Mouse (Mus musculus) Patski (cell line): ENCODE measurements around the gene Kcnj11. TPM values are rescaled to one million over a fixed set of nuclear protein-coding genes. Genes with fewer than 3 reads are reported as not detected.
A peak's percentile ranks its signal among the peaks of the same experiment; 100 is the strongest.

Experiments
- ATAC-seq: fragments of 100-300 bp; one replicate; pipeline ENCODE4 v1.8.0; 2021
- CTCF ChIA-PET: fragments of 350-600 bp; sonication (Branson Sonifier 250); formaldehyde crosslinking; loops from one replicate; lab custom pipeline; 2022; ENCODE audit warnings: inconsistent platforms; lab: Charles Lee
- POLR2A ChIA-PET: fragments of 350-600 bp; sonication (Branson Sonifier 250); formaldehyde crosslinking; loops from one replicate; lab custom pipeline; 2022; ENCODE audit warnings: antibody characterized with exemption, inconsistent platforms; lab: Charles Lee
- DNase-seq: peaks from one replicate; pipeline ENCODE4 v3.0.0-alpha.2; 2011; ENCODE audit warnings: low read depth, low spot score
- H3K27me3 ChIP-seq: fragments of 371-371 bp; one replicate; pipeline ENCODE4 v1.5.1; 2021
- CTCF ChIP-seq: fragments of 100-300 bp; IDR thresholded peaks from one replicate; pipeline ENCODE4 v1.5.1; 2021
- in situ Hi-C: fragments of 300-500 bp; cut with MboI; formaldehyde crosslinking; loops from 3 replicates; pipeline ENCODE4 v1.11.1; 2018; ENCODE audit warnings: low pct_unique_long_range_greater_than_20kb, mixed read lengths
- polyA plus RNA-seq: library from polyadenylated mRNA; unstranded; gene quantifications from one replicate; pipeline ENCODE4 v1.2.3, GENCODE M21; 2021

Kcnj11 gene
- 0.06 TPM for polyA plus RNA-seq

DNA sequence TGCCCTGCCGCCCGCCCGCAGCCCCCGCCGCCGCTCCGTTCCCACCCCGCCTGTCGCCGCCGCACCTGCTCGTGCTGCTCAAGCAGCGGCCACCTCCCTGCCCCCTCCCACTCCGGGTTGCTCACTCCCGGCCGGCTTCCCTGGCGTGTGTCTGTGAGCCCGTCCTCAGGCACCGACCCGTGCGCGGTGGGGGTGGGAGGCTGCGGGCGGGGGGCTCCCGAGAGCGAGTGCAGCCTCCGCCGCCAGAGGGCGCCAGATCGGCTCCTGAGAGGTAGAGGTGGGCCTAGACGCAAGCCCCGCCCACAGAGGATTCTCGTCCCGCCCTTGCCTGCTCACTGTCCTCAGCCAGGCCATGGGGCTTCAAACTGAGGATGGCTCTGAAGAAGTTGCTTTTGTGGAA is at the start of gene Kcnj11:
Gene Kcnj11, minus strand, starts transcription at position 202 of the 400 bp plus-strand sequence.
- CTCF ChIA-PET: no interaction called here
- H3K27me3 ChIP-seq: peaks cover 13% of the 10 kb centered on the region
- in situ Hi-C loops: loop anchor here (5.0 kb wide), 2 partner anchors 77 to 102 kb away; no protein-coding TSS in a partner anchor
- peak; percentile 36 for ATAC-seq
- DNase-seq: no peak
- no peak for TF ChIP-seq CTCF
- POLR2A ChIA-PET: no interaction called here

DNA sequence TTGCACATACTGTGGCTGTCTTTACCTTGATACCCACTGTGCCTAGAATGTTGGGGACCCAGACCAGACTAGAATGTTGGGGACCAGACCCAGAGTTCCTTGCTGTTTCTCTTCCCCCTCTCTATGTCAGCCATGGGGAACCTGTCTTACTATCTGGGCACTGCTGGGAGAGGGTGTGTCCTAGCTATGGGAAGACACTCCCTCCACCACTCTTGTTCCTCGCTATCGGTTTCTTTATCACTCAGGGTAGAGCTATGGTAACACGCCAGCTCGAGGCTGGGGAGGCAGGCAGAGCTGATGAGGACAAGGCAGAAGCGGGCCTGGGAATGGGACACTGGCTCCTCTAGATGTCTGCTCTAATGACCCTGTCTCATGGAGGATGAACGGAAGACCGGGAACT is 46.9 kb upstream of the Kcnj11 start:
- ATAC-seq: no peak
- no peak for TF ChIP-seq CTCF
- in situ Hi-C loops: no loop called here
- DNase-seq: no peak
- POLR2A ChIA-PET: no interaction called here
- no peaks in the 10 kb centered on the region for H3K27me3 ChIP-seq
- CTCF ChIA-PET: no interaction called here

DNA sequence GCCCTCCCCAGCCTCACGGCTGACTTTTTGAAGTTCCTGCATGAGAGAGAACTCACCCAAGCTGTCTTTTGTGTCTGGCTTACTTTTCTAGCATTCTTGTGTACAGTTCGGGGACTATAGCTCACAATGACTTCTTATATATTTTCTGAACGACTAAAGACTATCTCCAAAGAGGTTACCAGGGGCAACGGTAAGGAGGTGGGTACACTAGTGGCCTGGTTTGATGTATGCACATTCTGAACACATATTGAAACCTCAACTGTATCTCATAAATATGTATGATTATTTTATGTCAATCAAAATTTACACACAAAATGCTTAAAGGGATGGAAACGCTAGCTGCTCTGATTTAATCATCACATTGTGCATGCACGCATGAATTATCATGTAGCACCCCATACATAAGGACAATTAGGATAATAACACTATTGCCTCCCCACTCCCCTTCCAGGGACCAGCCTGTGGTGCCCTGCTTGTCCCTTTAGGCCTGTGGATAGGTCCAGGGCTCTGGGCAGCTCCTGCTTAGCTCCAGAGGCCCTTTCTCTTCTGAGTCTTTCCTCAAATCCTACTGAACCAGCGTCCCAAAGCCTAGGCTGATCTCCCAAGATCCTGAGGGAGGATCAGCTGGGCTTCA is 46.2 kb upstream of the Kcnj11 start:
- in situ Hi-C loops: no loop called here
- H3K27me3 ChIP-seq: no peaks in the 10 kb centered on the region
- no peak for ATAC-seq
- no peak for TF ChIP-seq CTCF
- ChIA-PET POLR2A (no interaction called here), CTCF (no interaction called here)
- DNase-seq: no peak

DNA sequence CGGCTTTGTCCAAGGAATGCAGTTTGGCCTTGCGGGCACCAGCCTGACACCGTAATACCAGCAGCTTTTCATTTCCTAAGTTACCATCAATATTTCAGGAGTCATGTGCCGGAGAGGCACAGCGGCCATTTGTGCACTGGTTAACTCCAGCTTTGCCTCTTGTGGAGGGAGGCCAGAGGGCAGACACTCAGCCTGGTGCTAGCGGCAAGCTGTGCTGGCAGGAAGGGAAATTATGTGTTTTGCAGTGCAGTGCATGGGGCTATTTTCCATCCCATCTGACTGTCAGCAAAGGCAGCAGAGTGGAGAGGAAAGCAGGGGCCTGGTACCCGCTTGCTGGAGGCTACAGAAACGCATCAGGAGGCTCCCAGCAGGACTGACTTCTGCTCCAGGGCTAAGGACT is 43.5 kb upstream of the Kcnj11 start:
- TF ChIP-seq CTCF: no peak
- in situ Hi-C loops: no loop called here
- no peaks in the 10 kb centered on the region for H3K27me3 ChIP-seq
- no peak for DNase-seq
- ChIA-PET POLR2A (no interaction called here), CTCF (no interaction called here)
- no peak for ATAC-seq

DNA sequence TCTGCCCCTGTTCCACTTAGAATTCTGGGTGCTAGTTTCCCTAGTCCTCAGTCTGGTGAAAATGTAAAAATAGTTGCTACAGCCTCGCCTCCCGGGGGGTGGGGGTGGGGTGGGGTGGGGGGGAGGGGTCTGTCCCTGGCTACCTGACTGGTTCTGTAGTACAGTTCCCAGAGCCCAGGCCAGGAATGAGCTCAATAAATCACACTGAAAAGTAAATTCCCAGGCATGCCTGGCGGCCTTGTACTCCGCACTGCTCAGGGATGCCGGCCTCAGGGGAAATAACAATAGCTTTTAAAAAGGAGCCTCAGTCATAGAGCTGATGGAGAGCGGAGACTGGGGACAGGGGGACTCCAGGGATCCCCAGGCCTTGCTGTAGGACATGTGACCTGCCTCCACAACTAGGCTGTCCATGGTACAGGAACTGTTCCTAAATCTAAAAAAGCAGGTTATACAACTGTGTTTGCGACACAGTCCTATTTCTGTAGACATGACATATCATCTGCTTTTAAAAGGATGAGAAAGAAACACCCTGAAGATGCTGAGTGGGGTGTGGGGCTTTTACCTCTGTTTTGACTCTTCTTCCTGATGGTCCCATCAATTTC is 37.9 kb upstream of the Kcnj11 start:
- ChIA-PET CTCF (no interaction called here), POLR2A (no interaction called here)
- no peak for ATAC-seq
- no peak for TF ChIP-seq CTCF
- no peak for DNase-seq
- no peaks in the 10 kb centered on the region for H3K27me3 ChIP-seq
- in situ Hi-C loops: no loop called here

DNA sequence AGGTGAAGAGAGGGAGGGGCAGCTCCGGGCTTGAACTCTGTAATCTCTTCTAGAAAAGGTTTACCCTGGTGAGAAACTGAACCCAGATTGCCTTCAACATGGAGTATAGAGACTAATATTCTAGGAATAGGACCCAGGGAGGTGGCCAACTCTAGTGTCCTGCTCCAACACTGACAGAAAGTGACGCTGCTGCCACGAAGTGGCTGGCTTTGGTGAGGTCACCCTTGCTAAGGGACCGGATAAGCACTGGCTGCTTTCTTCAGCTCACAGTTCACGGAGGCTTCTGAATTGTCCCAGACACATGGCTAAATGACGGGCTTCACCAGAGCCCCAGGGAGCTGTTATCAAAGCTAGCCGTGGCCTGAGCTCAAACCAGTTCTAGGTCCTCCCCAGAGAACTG is 33.3 kb upstream of the Kcnj11 start:
- ATAC-seq: no peak
- CTCF ChIA-PET: no interaction called here
- POLR2A ChIA-PET: no interaction called here

DNA sequence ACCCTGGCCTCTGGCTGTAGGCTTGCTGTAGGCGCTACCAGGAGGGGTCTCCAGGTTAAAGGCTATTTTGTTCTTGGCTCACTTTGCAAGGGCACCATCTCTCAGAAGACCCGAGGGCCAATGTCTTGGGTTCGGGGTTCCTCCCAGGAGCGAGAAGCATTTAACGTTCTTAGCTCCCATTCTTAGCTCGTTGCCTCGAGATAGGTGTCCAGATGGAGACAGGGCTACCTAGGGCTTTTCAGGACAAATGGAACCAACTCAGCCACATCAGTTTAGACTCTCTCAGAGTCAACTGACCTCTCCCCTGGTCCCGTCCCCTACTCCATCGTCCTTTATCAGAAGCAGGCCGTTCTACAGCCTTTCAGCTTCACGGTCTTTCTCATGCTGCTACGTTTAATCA is 31.7 kb upstream of the Kcnj11 start:
- no peaks in the 10 kb centered on the region for H3K27me3 ChIP-seq
- ATAC-seq (no peak), DNase-seq (no peak)
- ChIA-PET CTCF (no interaction called here), POLR2A (no interaction called here)
- in situ Hi-C loops: no loop called here
- no peak for TF ChIP-seq CTCF

More for the DNA sequence above, 33.3 kb upstream of the Kcnj11 start:
- in situ Hi-C loops: no loop called here
- no peak for TF ChIP-seq CTCF
- no peaks in the 10 kb centered on the region for H3K27me3 ChIP-seq
- no peak for DNase-seq

DNA sequence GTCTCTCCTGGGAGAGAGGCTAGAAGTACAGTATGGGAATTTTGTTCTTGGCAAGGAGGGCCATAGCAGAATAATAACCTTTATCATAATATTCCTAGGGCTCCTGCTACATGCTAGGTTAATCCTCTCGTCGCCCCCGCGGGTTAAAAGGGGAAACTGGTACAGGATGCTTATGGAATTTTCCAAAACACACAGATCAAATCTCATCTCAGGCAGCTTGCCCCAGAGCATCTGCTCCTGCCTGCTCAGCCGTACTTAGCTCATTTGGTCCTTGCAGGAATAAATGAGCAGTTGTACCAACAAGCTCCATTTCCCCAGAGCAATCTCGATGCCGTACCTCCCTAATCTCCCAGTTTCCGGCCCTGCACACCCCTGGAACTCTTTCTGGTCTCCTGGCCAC is 31.2 kb upstream of the Kcnj11 start:
- H3K27me3 ChIP-seq: no peaks in the 10 kb centered on the region
- ChIA-PET POLR2A (no interaction called here), CTCF (no interaction called here)
- no peak for TF ChIP-seq CTCF
- ATAC-seq (no peak), DNase-seq (no peak)
- in situ Hi-C loops: no loop called here

DNA sequence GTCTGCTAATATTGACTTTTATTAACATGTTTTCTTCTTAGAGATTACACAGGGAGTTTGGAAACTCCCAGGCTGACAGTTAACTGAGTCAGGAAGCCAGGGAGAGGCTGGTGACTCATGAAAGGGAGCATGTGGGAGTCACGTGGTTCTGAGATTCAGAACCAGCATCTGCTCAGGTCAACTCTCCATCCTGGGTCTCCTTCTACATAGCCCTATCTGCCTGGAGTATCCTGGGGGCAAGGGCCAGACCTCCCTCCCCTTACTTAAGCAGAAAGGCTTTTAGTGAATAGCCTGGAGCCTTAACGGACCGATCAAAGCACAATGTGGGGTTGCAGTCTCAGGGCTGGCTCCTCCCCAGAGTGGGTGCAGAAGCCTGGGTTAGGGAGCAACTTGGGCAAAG is 30.7 kb upstream of the Kcnj11 start:
- ChIA-PET CTCF (no interaction called here), POLR2A (no interaction called here)
- in situ Hi-C loops: no loop called here
- no peak for TF ChIP-seq CTCF
- ATAC-seq: peak; percentile 69
- DNase-seq: peak; percentile 33
- H3K27me3 ChIP-seq: no peaks in the 10 kb centered on the region

DNA sequence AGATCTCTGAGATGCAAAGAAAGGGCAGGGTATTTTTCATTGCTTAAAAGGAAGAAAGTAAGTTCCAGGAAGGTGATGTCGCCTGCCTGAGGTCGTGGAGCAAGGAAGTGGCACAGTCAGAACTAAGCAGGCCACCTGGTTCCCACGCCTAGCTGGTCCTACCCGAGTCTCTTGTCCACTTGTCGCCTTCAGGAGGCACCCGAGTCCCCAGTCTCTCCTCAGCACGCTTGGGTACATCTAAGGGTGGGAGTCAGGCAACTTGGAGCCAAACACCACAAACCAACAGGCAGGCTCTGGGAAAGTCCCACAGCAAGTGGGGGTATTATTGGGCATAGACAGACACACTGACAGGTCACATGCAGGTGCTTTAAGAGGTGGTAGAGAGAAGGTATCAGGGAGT is 30.2 kb upstream of the Kcnj11 start:
- H3K27me3 ChIP-seq: no peaks in the 10 kb centered on the region
- ChIA-PET POLR2A (no interaction called here), CTCF (no interaction called here)
- DNase-seq: no peak
- ATAC-seq: no peak
- in situ Hi-C loops: no loop called here
- no peak for TF ChIP-seq CTCF

DNA sequence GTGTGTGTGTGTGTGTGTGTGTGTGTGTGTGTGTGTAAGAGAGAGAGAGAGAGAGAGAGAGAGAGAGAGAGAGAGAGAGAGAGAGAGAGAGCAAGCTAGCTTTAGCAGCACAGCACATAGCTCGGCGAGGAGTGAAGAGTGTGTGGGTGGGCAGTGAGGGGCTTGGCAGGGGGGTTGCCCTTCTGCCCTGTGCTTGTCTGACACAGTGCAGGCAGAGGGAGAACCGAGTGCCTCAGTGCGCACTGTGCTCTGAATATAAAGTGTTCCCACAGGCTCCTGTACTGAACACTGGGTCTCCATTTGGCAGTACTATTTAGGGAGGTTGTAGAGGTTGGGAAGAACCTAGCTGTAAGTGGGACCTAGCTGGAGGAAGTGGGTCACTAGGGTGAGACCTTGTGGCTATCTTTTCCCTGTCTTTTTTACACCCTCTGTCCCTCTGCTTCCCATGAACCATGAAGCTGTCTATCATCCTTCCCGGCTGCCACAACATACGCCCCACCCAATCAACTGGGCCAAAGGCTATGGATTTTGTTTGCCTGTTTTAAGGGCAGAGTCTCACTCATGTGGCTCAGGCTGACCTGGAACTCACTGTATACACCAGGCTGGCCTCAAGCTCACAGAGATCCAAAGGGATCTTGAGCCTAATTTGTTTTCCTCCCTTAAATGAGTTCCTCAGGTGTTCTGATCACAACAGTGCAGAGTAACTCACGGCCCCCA is 29.1 kb upstream of the Kcnj11 start:
- no peaks in the 10 kb centered on the region for H3K27me3 ChIP-seq
- DNase-seq: no peak
- POLR2A ChIA-PET: no interaction called here
- no peak for TF ChIP-seq CTCF
- in situ Hi-C loops: no loop called here
- no peak for ATAC-seq
- CTCF ChIA-PET: no interaction called here
